Mouse (Mus musculus): ENCODE measurements around the gene Fxr1. TPM values are rescaled to one million over a fixed set of nuclear protein-coding genes. Genes with fewer than 3 reads are reported as not detected.
"Not testable (repeated sequence)": the region's sequence is repeated elsewhere in the genome, so short reads cannot be mapped to it uniquely, and the experiment has no call there.

Fxr1 gene
- 72.9 and 78.5 TPM in 2 replicates for polyA plus RNA-seq (2014; fragmentation: Nextera tagmentation; extraction: Ambion mirVana)

- peak within 1 kb of the TSS; percentile 99 for H3K9ac ChIP-seq (ENCODE audit: low read length)
- WGBS: under 1% methylated on average over 85 of the region's 97 CpGs
- H3K27ac ChIP-seq (ENCODE audit: low read depth, low read length): peak within 1 kb of the TSS; percentile 79
- H3K4me3 ChIP-seq (ENCODE audit: low read depth, low read length): peak within 1 kb of the TSS; percentile 96
- H3K36me3 ChIP-seq (ENCODE audit: control insufficient read depth, insufficient read depth, low read length): no peaks in the 10 kb centered on the region
- H3K27me3 ChIP-seq (ENCODE audit: control insufficient read depth, insufficient read depth, low read length): no peaks in the 10 kb centered on the region
- peak within 1 kb of the TSS; percentile 75 for H3K4me2 ChIP-seq
- peak; percentile 98 for DNase-seq (ENCODE audit: low spot score, missing footprints)
- peak; percentile 97 for ATAC-seq (ENCODE audit: low FRiP score)
- H3K9me3 ChIP-seq (ENCODE audit: control insufficient read depth, low read length): no peaks in the 10 kb centered on the region
- peaks cover 2% of the 10 kb centered on the region for H3K4me1 ChIP-seq (ENCODE audit: control insufficient read depth, insufficient read depth, low read length)
Measured at GRCm38 (mm10) chr3:34019540-34020381, at the start of gene Fxr1. TSS of gene Fxr1 (plus strand) at chr3:34019943.

GRCm38 (mm10) chr3:33979395-33979794 lies 40.3 kb upstream of the Fxr1 start:
- DNase-seq (ENCODE audit: low spot score, missing footprints) (no peak), ATAC-seq (ENCODE audit: low FRiP score) (no peak)
- no peaks in the 10 kb centered on the region for H3K4me1 ChIP-seq (ENCODE audit: control insufficient read depth, insufficient read depth, low read length)
- no peaks in the 10 kb centered on the region for H3K9me3 ChIP-seq (ENCODE audit: control insufficient read depth, low read length)
- H3K4me3 ChIP-seq (ENCODE audit: low read depth, low read length): no peak overlapping the region
- H3K27ac ChIP-seq (ENCODE audit: low read depth, low read length): no peak overlapping the region
- H3K27me3 ChIP-seq (ENCODE audit: control insufficient read depth, insufficient read depth, low read length): no peaks in the 10 kb centered on the region
- H3K36me3 ChIP-seq (ENCODE audit: control insufficient read depth, insufficient read depth, low read length): no peaks in the 10 kb centered on the region
- no peak overlapping the region for H3K9ac ChIP-seq (ENCODE audit: low read length)
- no peak overlapping the region for H3K4me2 ChIP-seq
- WGBS: 75% methylated on average over 6 of the region's 6 CpGs

- 89% methylated on average over 5 of the region's 5 CpGs for WGBS
- Histone ChIP-seq H3K27me3 (ENCODE audit: control insufficient read depth, insufficient read depth, low read length) (no peaks in the 10 kb centered on the region), H3K4me1 (ENCODE audit: control insufficient read depth, insufficient read depth, low read length) (no peaks in the 10 kb centered on the region), H3K4me3 (ENCODE audit: low read depth, low read length) (no peak overlapping the region), H3K36me3 (ENCODE audit: control insufficient read depth, insufficient read depth, low read length) (no peaks in the 10 kb centered on the region), H3K9me3 (ENCODE audit: control insufficient read depth, low read length) (no peaks in the 10 kb centered on the region), H3K27ac (ENCODE audit: low read depth, low read length) (no peak overlapping the region), H3K4me2 (no peak overlapping the region), H3K9ac (ENCODE audit: low read length) (no peak overlapping the region)
- ATAC-seq (ENCODE audit: low FRiP score) (no peak), DNase-seq (ENCODE audit: low spot score, missing footprints) (no peak)
Measured at GRCm38 (mm10) chr3:33982746-33983145, 37.0 kb upstream of the Fxr1 start.

- Histone ChIP-seq H3K4me3 (ENCODE audit: low read depth, low read length) (no peak overlapping the region), H3K27ac (ENCODE audit: low read depth, low read length) (no peak overlapping the region), H3K9me3 (ENCODE audit: control insufficient read depth, low read length) (no peaks in the 10 kb centered on the region), H3K9ac (ENCODE audit: low read length) (no peak overlapping the region), H3K36me3 (ENCODE audit: control insufficient read depth, insufficient read depth, low read length) (no peaks in the 10 kb centered on the region), H3K4me2 (no peak overlapping the region), H3K4me1 (ENCODE audit: control insufficient read depth, insufficient read depth, low read length) (no peaks in the 10 kb centered on the region), H3K27me3 (ENCODE audit: control insufficient read depth, insufficient read depth, low read length) (no peaks in the 10 kb centered on the region)
- DNase-seq (ENCODE audit: low spot score, missing footprints): no peak
- ATAC-seq (ENCODE audit: low FRiP score): no peak
- 70% methylated on average over 8 of the region's 8 CpGs for WGBS
Measured at GRCm38 (mm10) chr3:33989302-33989701, 30.4 kb upstream of the Fxr1 start.

GRCm38 (mm10) chr3:33990451-33990850 lies 29.3 kb upstream of the Fxr1 start:
- H3K4me3 ChIP-seq (ENCODE audit: low read depth, low read length): no peak overlapping the region
- H3K9me3 ChIP-seq (ENCODE audit: control insufficient read depth, low read length): no peaks in the 10 kb centered on the region
- H3K27ac ChIP-seq (ENCODE audit: low read depth, low read length): no peak overlapping the region
- H3K27me3 ChIP-seq (ENCODE audit: control insufficient read depth, insufficient read depth, low read length): no peaks in the 10 kb centered on the region
- ATAC-seq (ENCODE audit: low FRiP score) (no peak), DNase-seq (ENCODE audit: low spot score, missing footprints) (no peak)
- 79% methylated on average over 10 of the region's 10 CpGs for WGBS
- H3K4me1 ChIP-seq (ENCODE audit: control insufficient read depth, insufficient read depth, low read length): no peaks in the 10 kb centered on the region
- H3K36me3 ChIP-seq (ENCODE audit: control insufficient read depth, insufficient read depth, low read length): no peaks in the 10 kb centered on the region
- no peak overlapping the region for H3K9ac ChIP-seq (ENCODE audit: low read length)
- no peak overlapping the region for H3K4me2 ChIP-seq

GRCm38 (mm10) chr3:33990921-33991320 lies 28.8 kb upstream of the Fxr1 start:
- Histone ChIP-seq H3K36me3 (ENCODE audit: control insufficient read depth, insufficient read depth, low read length) (no peaks in the 10 kb centered on the region), H3K9ac (ENCODE audit: low read length) (no peak overlapping the region), H3K4me2 (no peak overlapping the region), H3K27ac (ENCODE audit: low read depth, low read length) (no peak overlapping the region), H3K9me3 (ENCODE audit: control insufficient read depth, low read length) (no peaks in the 10 kb centered on the region), H3K4me3 (ENCODE audit: low read depth, low read length) (no peak overlapping the region), H3K4me1 (ENCODE audit: control insufficient read depth, insufficient read depth, low read length) (no peaks in the 10 kb centered on the region), H3K27me3 (ENCODE audit: control insufficient read depth, insufficient read depth, low read length) (no peaks in the 10 kb centered on the region)
- DNase-seq (ENCODE audit: low spot score, missing footprints) (no peak), ATAC-seq (ENCODE audit: low FRiP score) (no peak)
- WGBS: 68% methylated on average over 8 of the region's 8 CpGs

GRCm38 (mm10) chr3:33993421-33994126 lies 26.2 kb upstream of the Fxr1 start:
- no peak for ATAC-seq (ENCODE audit: low FRiP score)

GRCm38 (mm10) chr3:33994127-33994488 lies 25.6 kb upstream of the Fxr1 start:
- H3K9me3 ChIP-seq (ENCODE audit: control insufficient read depth, low read length): no peaks in the 10 kb centered on the region
- WGBS: 80% methylated on average over 3 of the region's 3 CpGs
- H3K27me3 ChIP-seq (ENCODE audit: control insufficient read depth, insufficient read depth, low read length): no peaks in the 10 kb centered on the region
- H3K27ac ChIP-seq (ENCODE audit: low read depth, low read length): no peak overlapping the region
- DNase-seq (ENCODE audit: low spot score, missing footprints) (no peak), ATAC-seq (ENCODE audit: low FRiP score) (no peak)
- no peak overlapping the region for H3K4me3 ChIP-seq (ENCODE audit: low read depth, low read length)
- no peak overlapping the region for H3K9ac ChIP-seq (ENCODE audit: low read length)
- H3K4me2 ChIP-seq: no peak overlapping the region
- H3K36me3 ChIP-seq (ENCODE audit: control insufficient read depth, insufficient read depth, low read length): no peaks in the 10 kb centered on the region
- H3K4me1 ChIP-seq (ENCODE audit: control insufficient read depth, insufficient read depth, low read length): no peaks in the 10 kb centered on the region

More at GRCm38 (mm10) chr3:33993421-33994126, 26.2 kb upstream of the Fxr1 start:
- Histone ChIP-seq H3K27ac (ENCODE audit: low read depth, low read length) (no peak overlapping the region), H3K4me3 (ENCODE audit: low read depth, low read length) (no peak overlapping the region), H3K27me3 (ENCODE audit: control insufficient read depth, insufficient read depth, low read length) (no peaks in the 10 kb centered on the region), H3K9ac (ENCODE audit: low read length) (no peak overlapping the region), H3K4me1 (ENCODE audit: control insufficient read depth, insufficient read depth, low read length) (no peaks in the 10 kb centered on the region), H3K9me3 (ENCODE audit: control insufficient read depth, low read length) (no peaks in the 10 kb centered on the region), H3K36me3 (ENCODE audit: control insufficient read depth, insufficient read depth, low read length) (no peaks in the 10 kb centered on the region), H3K4me2 (no peak overlapping the region)
- 94% methylated on average over 14 of the region's 14 CpGs for WGBS
- no peak for DNase-seq (ENCODE audit: low spot score, missing footprints)

- not testable (repeated sequence) for H3K4me1 ChIP-seq (ENCODE audit: control insufficient read depth, insufficient read depth, low read length); H3K4me2 ChIP-seq; H3K9me3 ChIP-seq (ENCODE audit: control insufficient read depth, low read length); DNase-seq (ENCODE audit: low spot score, missing footprints); H3K9ac ChIP-seq (ENCODE audit: low read length); H3K36me3 ChIP-seq (ENCODE audit: control insufficient read depth, insufficient read depth, low read length); H3K27ac ChIP-seq (ENCODE audit: low read depth, low read length); H3K27me3 ChIP-seq (ENCODE audit: control insufficient read depth, insufficient read depth, low read length); ATAC-seq (ENCODE audit: low FRiP score); H3K4me3 ChIP-seq (ENCODE audit: low read depth, low read length)
Measured at GRCm38 (mm10) chr3:34001691-34002090, 18.1 kb upstream of the Fxr1 start.

All from midbrain, embryonic 11.5 days (tissue).